Mouse (Mus musculus) myocyte (in vitro differentiated cells): ENCODE data around the gene Pdzrn4. TPM values are rescaled to one million over a fixed set of nuclear protein-coding genes. Genes with fewer than 3 reads are reported as not detected.

Source experiments
- H3K27me3 ChIP-seq: one replicate; pipeline ENCODE4 v1.6.1; 2011; ENCODE audit not compliant: control insufficient read depth, insufficient read depth, insufficient read length
- H3K36me3 ChIP-seq: one replicate; pipeline ENCODE4 v1.6.1; 2011; ENCODE audit not compliant: control insufficient read depth, insufficient read depth
- H3K4me2 ChIP-seq: one replicate; pipeline ENCODE4 v1.6.1; 2011; ENCODE audit warnings: low read depth, control low read depth
- H3K4me3 ChIP-seq: one replicate; pipeline ENCODE4 v1.5.1; 2011; ENCODE audit warnings: mild to moderate bottlenecking, control low read depth, moderate library complexity
- H3K79me2 ChIP-seq: one replicate; pipeline ENCODE4 v1.6.1; 2011; ENCODE audit not compliant: control insufficient read depth, insufficient read depth
- H3ac ChIP-seq: one replicate; pipeline ENCODE4 v1.6.1; 2011; ENCODE audit not compliant: control insufficient read depth, insufficient read length
- CEBPB ChIP-seq: IDR thresholded peaks from 2 replicates; pipeline ENCODE4 v1.6.1; 2011; ENCODE audit warnings: mild to moderate bottlenecking, moderate library complexity; ENCODE audit not compliant: poor library complexity, insufficient read depth, severe bottlenecking
- E2F4 ChIP-seq: IDR thresholded peaks from one replicate; pipeline ENCODE4 v1.6.1; 2011; ENCODE audit warnings: mild to moderate bottlenecking, control low read depth, moderate library complexity; ENCODE audit not compliant: insufficient read depth
- MAX ChIP-seq: IDR thresholded peaks from one replicate; pipeline ENCODE4 v1.6.1; 2011; ENCODE audit warnings: low read depth, mild to moderate bottlenecking, control low read depth
- MYOD1 ChIP-seq, 3 experiments: IDR thresholded peaks; one replicate each; pipeline ENCODE4 v1.6.1; 2011; ENCODE audit warnings: control low read depth in 2 of 3, low read depth in 2 of 3, mild to moderate bottlenecking in 2 of 3, moderate library complexity in 1 of 3; ENCODE audit not compliant: insufficient read length in 2 of 3, control insufficient read depth in 1 of 3
- MYOG ChIP-seq, 3 experiments: IDR thresholded peaks; one replicate each; pipeline ENCODE4 v1.6.1; 2011; ENCODE audit warnings: control low read depth in 2 of 3, low read depth in 2 of 3, mild to moderate bottlenecking in 2 of 3; ENCODE audit not compliant: insufficient read length in 2 of 3, control insufficient read depth in 1 of 3, insufficient read depth in 1 of 3
- POLR2A ChIP-seq: IDR thresholded peaks from one replicate; pipeline ENCODE4 v1.6.1; 2011; ENCODE audit warnings: low read depth, mild to moderate bottlenecking, control low read depth, moderate library complexity; ENCODE audit not compliant: insufficient read length
- POLR2AphosphoS2 ChIP-seq: IDR thresholded peaks from one replicate; pipeline ENCODE4 v1.6.1; 2011; ENCODE audit warnings: low read depth, control low read depth; ENCODE audit not compliant: insufficient read length
- REST ChIP-seq: IDR thresholded peaks from one replicate; pipeline ENCODE4 v1.6.1; 2011; ENCODE audit warnings: mild to moderate bottlenecking, control low read depth, moderate library complexity; ENCODE audit not compliant: insufficient read depth, insufficient read length
- SRF ChIP-seq: IDR thresholded peaks from one replicate; pipeline ENCODE4 v1.6.1; 2011; ENCODE audit warnings: low read depth; ENCODE audit not compliant: control insufficient read depth, insufficient read length
- TCF12 ChIP-seq: IDR thresholded peaks from one replicate; pipeline ENCODE4 v1.6.1; 2011; ENCODE audit warnings: mild to moderate bottlenecking, control low read depth; ENCODE audit not compliant: poor library complexity, insufficient read depth, severe bottlenecking
- TCF3 ChIP-seq: IDR thresholded peaks from one replicate; pipeline ENCODE4 v1.6.1; 2011; ENCODE audit warnings: low read depth, control low read depth; ENCODE audit not compliant: insufficient read length
- USF1 ChIP-seq: IDR thresholded peaks from one replicate; pipeline ENCODE4 v1.6.1; 2011; ENCODE audit warnings: low read depth, mild to moderate bottlenecking, control low read depth, moderate library complexity
- polyA plus RNA-seq: library from polyadenylated mRNA; unstranded; fragments of >200 nt; fragmentation: generic; extraction: Trizol; gene quantifications from one replicate; pipeline ENCODE4 v1.2.1, GENCODE M21; 2012; ENCODE audit warnings: missing spikeins

The Pdzrn4 gene
- polyA plus RNA-seq, 1 experiment: 0.07 TPM

- Histone ChIP-seq H3ac (no peak overlapping the region), H3K4me3 (no peak overlapping the region), H3K4me2 (no peak overlapping the region), H3K79me2 (no peaks in the 10 kb centered on the region), H3K27me3 (no peaks in the 10 kb centered on the region), H3K36me3 (no peaks in the 10 kb centered on the region)
- TF ChIP-seq POLR2A (no peak), SRF (no peak), TCF12 (no peak), MYOD1 (IDR thresholded peaks at IDR 0.05; ENCODE audit: control insufficient read depth in 1 of 3, insufficient read length in 2 of 3, low read depth in 2 of 3) (no peak), CEBPB (no peak), E2F4 (no peak), MYOG (IDR thresholded peaks at IDR 0.05; ENCODE audit: control insufficient read depth in 1 of 3, insufficient read depth in 1 of 3, insufficient read length in 2 of 3, low read depth in 2 of 3) (no peak), MAX (no peak), USF1 (no peak), TCF3 (no peak), POLR2AphosphoS2 (no peak), REST (no peak)
These were observed 372.9 kb downstream of the Pdzrn4 start for GRCm38 (mm10) chr15:92769535-92769934.

- Histone ChIP-seq H3K27me3 (no peaks in the 10 kb centered on the region), H3ac (no peak overlapping the region), H3K4me3 (no peak overlapping the region), H3K4me2 (no peak overlapping the region), H3K36me3 (no peaks in the 10 kb centered on the region), H3K79me2 (no peaks in the 10 kb centered on the region)
- TF ChIP-seq TCF12 (no peak), REST (no peak), MYOD1 (IDR thresholded peaks at IDR 0.05; ENCODE audit: control insufficient read depth in 1 of 3, insufficient read length in 2 of 3, low read depth in 2 of 3) (no peak), CEBPB (no peak), TCF3 (no peak)
These were observed 391.4 kb downstream of the Pdzrn4 start for GRCm38 (mm10) chr15:92788036-92788435.

- Histone ChIP-seq H3ac (no peak overlapping the region), H3K4me2 (no peak overlapping the region), H3K79me2 (no peaks in the 10 kb centered on the region), H3K36me3 (no peaks in the 10 kb centered on the region), H3K4me3 (no peak overlapping the region), H3K27me3 (no peaks in the 10 kb centered on the region)
- TF ChIP-seq SRF: no peak
- TF ChIP-seq TCF3: no peak
- no peak for TF ChIP-seq MAX
- TF ChIP-seq CEBPB: peak; percentile 91; the same call in 1 of the 2 replicates
- TF ChIP-seq POLR2A: no peak
- TF ChIP-seq MYOD1 (IDR thresholded peaks at IDR 0.05; ENCODE audit: control insufficient read depth in 1 of 3, insufficient read length in 2 of 3, low read depth in 2 of 3): no peak
- TF ChIP-seq REST: no peak
These were observed 397.6 kb downstream of the Pdzrn4 start for GRCm38 (mm10) chr15:92794275-92794674.

- Histone ChIP-seq H3K36me3 (no peaks in the 10 kb centered on the region), H3ac (no peak overlapping the region), H3K27me3 (no peaks in the 10 kb centered on the region), H3K79me2 (no peaks in the 10 kb centered on the region), H3K4me3 (no peak overlapping the region), H3K4me2 (no peak overlapping the region)
- TF ChIP-seq CEBPB (no peak), POLR2AphosphoS2 (no peak), MYOD1 (IDR thresholded peaks at IDR 0.05; ENCODE audit: control insufficient read depth in 1 of 3, insufficient read length in 2 of 3, low read depth in 2 of 3) (no peak), MAX (no peak), REST (no peak), SRF (no peak), MYOG (IDR thresholded peaks at IDR 0.05; ENCODE audit: control insufficient read depth in 1 of 3, insufficient read depth in 1 of 3, insufficient read length in 2 of 3, low read depth in 2 of 3) (no peak), POLR2A (no peak), TCF3 (no peak), USF1 (no peak), TCF12 (no peak), E2F4 (no peak)
These were observed 409.3 kb downstream of the Pdzrn4 start for GRCm38 (mm10) chr15:92805934-92806333.

GRCm38 (mm10) chr15:92806352-92806751 lies 409.7 kb downstream of the Pdzrn4 start:
- TF ChIP-seq TCF3 (no peak), E2F4 (no peak), SRF (no peak), MAX (no peak), USF1 (no peak), MYOG (IDR thresholded peaks at IDR 0.05; ENCODE audit: control insufficient read depth in 1 of 3, insufficient read depth in 1 of 3, insufficient read length in 2 of 3, low read depth in 2 of 3) (no peak), CEBPB (no peak), MYOD1 (IDR thresholded peaks at IDR 0.05; ENCODE audit: control insufficient read depth in 1 of 3, insufficient read length in 2 of 3, low read depth in 2 of 3) (no peak), POLR2AphosphoS2 (no peak), TCF12 (no peak), POLR2A (no peak), REST (no peak)
- H3K4me3 ChIP-seq: no peak overlapping the region
- no peak overlapping the region for H3ac ChIP-seq
- H3K36me3 ChIP-seq: no peaks in the 10 kb centered on the region
- no peak overlapping the region for H3K4me2 ChIP-seq
- no peaks in the 10 kb centered on the region for H3K27me3 ChIP-seq
- H3K79me2 ChIP-seq: no peaks in the 10 kb centered on the region
